13 mouse cellular contexts compared by ENCODE assay signal in the genomic region with DNA sequence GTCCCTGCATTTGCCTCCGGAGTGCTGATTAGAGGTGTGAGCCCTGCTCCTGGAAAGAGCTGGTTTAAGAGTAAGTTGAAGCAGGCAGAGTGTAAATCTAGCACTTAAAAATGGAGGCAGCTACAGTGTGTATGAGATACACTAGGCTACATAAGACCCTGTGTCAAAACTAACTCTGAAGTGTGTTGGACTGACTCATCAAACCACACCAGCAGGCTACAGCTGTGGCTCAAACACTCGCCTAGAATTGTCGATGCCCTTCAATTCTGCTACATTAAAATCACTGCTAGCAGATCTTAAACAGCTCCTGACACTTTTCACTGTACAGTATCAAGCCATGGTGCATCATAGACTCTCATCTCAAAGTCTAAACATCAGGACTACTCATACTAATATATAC. TPM values are rescaled to one million over a fixed set of nuclear protein-coding genes. Genes with fewer than 3 reads are reported as not detected.
DNase-seq lines count a peak whose midpoint lies in the region; ATAC-seq and TF ChIP-seq lines count a peak whose summit lies in the region.
"Had no signal": no experiment of that assay in that cellular context is flagged by ENCODE, and none has a peak within 500 bp of the region (broad histone marks: within the 10 kb centered on the region; RNA-seq: fewer than 3 reads in every experiment).

No protein-coding gene starts in this region.

- no peak for TF ChIP-seq EP300 in liver, postnatal 0 days (IDR thresholded peaks at IDR 0.05; ENCODE audit: low read depth)

- H3K27me3 ChIP-seq in heart, embryonic 14.5 days (ENCODE audit: control insufficient read depth, insufficient read depth, low read length) = no peaks in the 10 kb centered on the region
- no peaks in the 10 kb centered on the region for H3K27me3 ChIP-seq in forebrain, embryonic 14.5 days (replicated peaks; ENCODE audit: control insufficient read depth, insufficient read depth, low read length)
- no peaks in the 10 kb centered on the region for H3K27me3 ChIP-seq in liver, postnatal 0 days (ENCODE audit: insufficient read depth, low read length)
- H3K27me3 ChIP-seq: stomach, embryonic 15.5 days had no signal

- no peaks in the 10 kb centered on the region for H3K9me3 ChIP-seq in heart, embryonic 14.5 days (ENCODE audit: control insufficient read depth, low read length)
- no peaks in the 10 kb centered on the region for H3K9me3 ChIP-seq in forebrain, embryonic 14.5 days (replicated peaks; ENCODE audit: control insufficient read depth, low read length)
- no peaks in the 10 kb centered on the region for H3K9me3 ChIP-seq in liver, postnatal 0 days (ENCODE audit: low read length)
- H3K9me3 ChIP-seq: stomach, embryonic 15.5 days had no signal

- no peak for DNase-seq in heart, adult 9 months (ENCODE audit: low spot score in 2 of 2)
- peak; percentile 52 for DNase-seq in 416B (ENCODE audit: low read depth)
- DNase-seq in forebrain, embryonic 14.5 days (ENCODE audit: low spot score) = no peak
- DNase-seq in liver, postnatal 0 days = no peak
- no peak for DNase-seq in adrenal gland, postnatal 25 days
- DNase-seq in ovary, postnatal 36 days (ENCODE audit: low spot score) = no peak
- DNase-seq in spleen, adult 18-20 months = no peak
- DNase-seq: cerebellum, postnatal 36 days; heart, adult 2 months; kidney, adult 2 months; lung, postnatal 10 days had no signal

- TF ChIP-seq CTCF in liver, postnatal 0 days (IDR thresholded peaks at IDR 0.05; ENCODE audit: low read depth) = no peak

- H3K36me3 ChIP-seq in heart, embryonic 14.5 days (ENCODE audit: control insufficient read depth, insufficient read depth, low read length) = peaks cover 71% of the 10 kb centered on the region
- H3K36me3 ChIP-seq in forebrain, embryonic 14.5 days (ENCODE audit: control insufficient read depth, insufficient read depth, low read length) = peaks cover 62% of the 10 kb centered on the region
- H3K36me3 ChIP-seq in liver, postnatal 0 days (replicated peaks; ENCODE audit: insufficient read depth, low read length) = peaks cover 63% of the 10 kb centered on the region

- peak overlapping the region; percentile 38; the same call in 1 of the 2 replicates for H3K9ac ChIP-seq in heart, embryonic 14.5 days (ENCODE audit: low read length)
- peak overlapping the region; percentile 86; the same call in 1 of the 2 replicates for H3K9ac ChIP-seq in forebrain, embryonic 14.5 days (ENCODE audit: low read length)
- no peak overlapping the region for H3K9ac ChIP-seq in liver, postnatal 0 days (replicated peaks)
- H3K9ac ChIP-seq: stomach, embryonic 15.5 days had no signal

- peaks cover 4 to 43% of the 10 kb centered on the region in 2 experiments for H3K4me1 ChIP-seq in heart, embryonic 14.5 days (ENCODE audit: control insufficient read depth in 2 of 2, insufficient read depth in 2 of 2, low read length in 2 of 2)
- peaks cover 28% of the 10 kb centered on the region for H3K4me1 ChIP-seq in forebrain, embryonic 14.5 days (ENCODE audit: control insufficient read depth, insufficient read depth, low read length)
- peaks cover 24% of the 10 kb centered on the region for H3K4me1 ChIP-seq in liver, postnatal 0 days (ENCODE audit: insufficient read depth)

- 56% methylated on average over 3 of the region's 3 CpGs for WGBS in heart, embryonic 14.5 days
- 90% methylated on average over 3 of the region's 3 CpGs for WGBS in forebrain, embryonic 14.5 days
- WGBS in liver, postnatal 0 days (ENCODE audit: insufficient replicate concordance) = 69% methylated on average over 3 of the region's 3 CpGs

- 0 out of 2 replicates have a peak overlapping the region, but pooled peaks have one; percentile 77 for H3K4me2 ChIP-seq in heart, embryonic 14.5 days (ENCODE audit: low read length)
- no peak overlapping the region for H3K4me2 ChIP-seq in forebrain, embryonic 14.5 days (ENCODE audit: low read length)
- H3K4me2 ChIP-seq in liver, postnatal 0 days (ENCODE audit: low read depth, low read length) = peak overlapping the region; percentile 74; the same call in 1 of the 2 replicates

- H3K27ac ChIP-seq in heart, embryonic 14.5 days (replicated peaks in 1 of 2; ENCODE audit: control insufficient read depth in 1 of 2, insufficient read depth in 1 of 2, low read depth in 2 of 2, low read length in 2 of 2) = no peak overlapping the region
- no peak overlapping the region for H3K27ac ChIP-seq in forebrain, embryonic 14.5 days (ENCODE audit: low read depth, low read length)
- H3K27ac ChIP-seq in liver, postnatal 0 days (ENCODE audit: low read depth) = no peak overlapping the region
- H3K27ac ChIP-seq: heart, adult 2 months; stomach, embryonic 15.5 days had no signal

- H3K4me3 ChIP-seq in heart, embryonic 14.5 days (ENCODE audit: control insufficient read depth in 1 of 2, insufficient read depth in 1 of 2, low read depth in 1 of 2, low read length in 2 of 2) = no peak overlapping the region
- H3K4me3 ChIP-seq in forebrain, embryonic 14.5 days (ENCODE audit: low read depth, low read length) = no peak overlapping the region
- H3K4me3 ChIP-seq in liver, postnatal 0 days (ENCODE audit: low read depth, low read length) = no peak overlapping the region
- H3K4me3 ChIP-seq: heart, adult 2 months had no signal

- no peak for ATAC-seq in heart, embryonic 14.5 days (ENCODE audit: insufficient number of reproducible peaks, insufficient read depth, low FRiP score, low read depth)
- no peak for ATAC-seq in forebrain, embryonic 14.5 days
- ATAC-seq in liver, postnatal 0 days = no peak

RNA-seq across cellular contexts. Expression of a gene that starts 3.3 kb away (rescaled TPM):
- polyA plus RNA-seq in heart, embryonic 14.5 days (2014; fragmentation: Nextera tagmentation; extraction: Ambion mirVana) = 58.6 and 69.9 TPM in 2 replicates
- 78.9 and 95.2 TPM in 2 replicates for polyA plus RNA-seq in forebrain, embryonic 14.5 days (2014; fragmentation: Nextera tagmentation; extraction: Ambion mirVana)
- 24.1 and 28.2 TPM in 2 replicates for polyA plus RNA-seq in liver, postnatal 0 days (2015; fragmentation: Nextera tagmentation; extraction: Ambion mirVana)
- 164 and 195 TPM in 2 replicates for total RNA-seq in adrenal gland, postnatal 25 days (2021)

RNA-seq across cellular contexts. Expression of a gene that starts 9.7 kb away (rescaled TPM):
- polyA plus RNA-seq in heart, embryonic 14.5 days (2014; fragmentation: Nextera tagmentation; extraction: Ambion mirVana) = 7.1 and 7.4 TPM in 2 replicates
- polyA plus RNA-seq in forebrain, embryonic 14.5 days (2014; fragmentation: Nextera tagmentation; extraction: Ambion mirVana) = 9.8 and 10.3 TPM in 2 replicates
- polyA plus RNA-seq in liver, postnatal 0 days (2015; fragmentation: Nextera tagmentation; extraction: Ambion mirVana) = 9.1 and 9.5 TPM in 2 replicates
- 9.6 and 12.1 TPM in 2 replicates for total RNA-seq in adrenal gland, postnatal 25 days (2021)

RNA-seq across cellular contexts. Expression of a gene that starts 10.0 kb away (rescaled TPM):
- polyA plus RNA-seq in heart, embryonic 14.5 days (2014; fragmentation: Nextera tagmentation; extraction: Ambion mirVana) = 32.3 and 38.9 TPM in 2 replicates
- 18.2 and 18.4 TPM in 2 replicates for polyA plus RNA-seq in forebrain, embryonic 14.5 days (2014; fragmentation: Nextera tagmentation; extraction: Ambion mirVana)
- 7.5 and 9.2 TPM in 2 replicates for polyA plus RNA-seq in liver, postnatal 0 days (2015; fragmentation: Nextera tagmentation; extraction: Ambion mirVana)
- 32.3 and 40.8 TPM in 2 replicates for total RNA-seq in adrenal gland, postnatal 25 days (2021)

RNA-seq across cellular contexts. Expression of a gene that starts 16.8 kb away (rescaled TPM):
- 11.2 and 12.5 TPM in 2 replicates for polyA plus RNA-seq in heart, embryonic 14.5 days (2014; fragmentation: Nextera tagmentation; extraction: Ambion mirVana)
- polyA plus RNA-seq in forebrain, embryonic 14.5 days (2014; fragmentation: Nextera tagmentation; extraction: Ambion mirVana) = 6.9 and 10.9 TPM in 2 replicates
- 10.3 and 11.1 TPM in 2 replicates for polyA plus RNA-seq in liver, postnatal 0 days (2015; fragmentation: Nextera tagmentation; extraction: Ambion mirVana)
- total RNA-seq in adrenal gland, postnatal 25 days (2021) = 6.7 and 10.9 TPM in 2 replicates

RNA-seq across cellular contexts. Expression of a gene that starts 29.2 kb away (rescaled TPM):
- polyA plus RNA-seq in heart, embryonic 14.5 days (2014; fragmentation: Nextera tagmentation; extraction: Ambion mirVana) = 5.3 and 5.7 TPM in 2 replicates
- polyA plus RNA-seq in forebrain, embryonic 14.5 days (2014; fragmentation: Nextera tagmentation; extraction: Ambion mirVana) = 6.2 and 9.9 TPM in 2 replicates
- 2.9 and 3.2 TPM in 2 replicates for polyA plus RNA-seq in liver, postnatal 0 days (2015; fragmentation: Nextera tagmentation; extraction: Ambion mirVana)
- total RNA-seq in adrenal gland, postnatal 25 days (2021) = 9.2 and 17.7 TPM in 2 replicates
